Mouse (Mus musculus): Measurements from ENCODE around the gene Ces4a. TPM values are rescaled to one million over a fixed set of nuclear protein-coding genes. Genes with fewer than 3 reads are reported as not detected.
A peak's percentile ranks its signal among the peaks of the same experiment; 100 is the strongest.
"Not testable (repeated sequence)": the region's sequence is repeated elsewhere in the genome, so short reads cannot be mapped to it uniquely, and the experiment has no call there.

The Ces4a gene
- polyA plus RNA-seq (2015; fragmentation: Nextera tagmentation; extraction: Ambion mirVana): not detected in 2 replicates

GRCm38 (mm10) chr8:105131509-105131908, at the start of gene Ces4a:
Gene Ces4a, plus strand, starts transcription at chr8:105131800.
- no peaks in the 10 kb centered on the region for H3K27me3 ChIP-seq (replicated peaks)
- no peak within 1 kb of the TSS for H3K9ac ChIP-seq
- no peak within 1 kb of the TSS for H3K4me3 ChIP-seq (replicated peaks)
- H3K9me3 ChIP-seq: no peaks in the 10 kb centered on the region
- WGBS: 83% methylated on average over 5 of the region's 5 CpGs
- H3K36me3 ChIP-seq: no peaks in the 10 kb centered on the region
- no peak within 1 kb of the TSS for H3K4me2 ChIP-seq
- ATAC-seq (ENCODE audit: insufficient read depth, low FRiP score, low read depth): no peak
- no peak within 1 kb of the TSS for H3K27ac ChIP-seq
- no peaks in the 10 kb centered on the region for H3K4me1 ChIP-seq

GRCm38 (mm10) chr8:105083449-105084050, 48.0 kb upstream of the Ces4a start, which contains the start of gene Ces3b:
Gene Ces3b, plus strand, starts transcription at chr8:105083753.
- H3K4me2 ChIP-seq: no peak within 1 kb of the TSS
- H3K4me1 ChIP-seq: no peaks in the 10 kb centered on the region
- H3K9ac ChIP-seq: no peak within 1 kb of the TSS
- H3K27me3 ChIP-seq (replicated peaks): no peaks in the 10 kb centered on the region
- H3K27ac ChIP-seq: no peak within 1 kb of the TSS
- no peak within 1 kb of the TSS for H3K4me3 ChIP-seq (replicated peaks)
- no peaks in the 10 kb centered on the region for H3K36me3 ChIP-seq
- ATAC-seq (ENCODE audit: insufficient read depth, low FRiP score, low read depth): no peak
- no peaks in the 10 kb centered on the region for H3K9me3 ChIP-seq
- 54% methylated on average over 7 of the region's 7 CpGs for WGBS

GRCm38 (mm10) chr8:105088166-105088565, 43.4 kb upstream of the Ces4a start:
- H3K4me3 ChIP-seq (replicated peaks); H3K9ac ChIP-seq; H3K4me1 ChIP-seq; H3K4me2 ChIP-seq; H3K27me3 ChIP-seq (replicated peaks); ATAC-seq (ENCODE audit: insufficient read depth, low FRiP score, low read depth); H3K9me3 ChIP-seq; H3K36me3 ChIP-seq; H3K27ac ChIP-seq: not testable (repeated sequence)
- WGBS: 84% methylated on average over 5 of the region's 5 CpGs

- Histone ChIP-seq H3K36me3 (no peaks in the 10 kb centered on the region), H3K27me3 (replicated peaks) (no peaks in the 10 kb centered on the region), H3K4me2 (no peak overlapping the region), H3K27ac (no peak overlapping the region), H3K9me3 (no peaks in the 10 kb centered on the region), H3K4me3 (replicated peaks) (no peak overlapping the region), H3K4me1 (no peaks in the 10 kb centered on the region), H3K9ac (no peak overlapping the region)
- no peak for ATAC-seq (ENCODE audit: insufficient read depth, low FRiP score, low read depth)
- WGBS: 71% methylated on average over 4 of the region's 4 CpGs
These were observed 43.0 kb upstream of the Ces4a start for GRCm38 (mm10) chr8:105088581-105088980.

GRCm38 (mm10) chr8:105093992-105094391, 37.6 kb upstream of the Ces4a start:
- no peaks in the 10 kb centered on the region for H3K9me3 ChIP-seq
- no peak overlapping the region for H3K4me2 ChIP-seq
- ATAC-seq (ENCODE audit: insufficient read depth, low FRiP score, low read depth): no peak
- H3K4me1 ChIP-seq: no peaks in the 10 kb centered on the region
- H3K27ac ChIP-seq: no peak overlapping the region
- H3K27me3 ChIP-seq (replicated peaks): no peaks in the 10 kb centered on the region
- no peaks in the 10 kb centered on the region for H3K36me3 ChIP-seq
- 88% methylated on average over 3 of the region's 3 CpGs for WGBS
- no peak overlapping the region for H3K4me3 ChIP-seq (replicated peaks)
- no peak overlapping the region for H3K9ac ChIP-seq

- not testable (repeated sequence) for ATAC-seq (ENCODE audit: insufficient read depth, low FRiP score, low read depth); H3K4me1 ChIP-seq; H3K4me3 ChIP-seq (replicated peaks); H3K9ac ChIP-seq; H3K27me3 ChIP-seq (replicated peaks); H3K4me2 ChIP-seq; H3K36me3 ChIP-seq; H3K27ac ChIP-seq; H3K9me3 ChIP-seq
- WGBS: 77% methylated on average over 4 of the region's 4 CpGs
These were observed 29.4 kb upstream of the Ces4a start for GRCm38 (mm10) chr8:105102101-105102785.

- not testable (repeated sequence) for H3K36me3 ChIP-seq; H3K9me3 ChIP-seq; H3K4me2 ChIP-seq; H3K4me1 ChIP-seq; H3K4me3 ChIP-seq (replicated peaks); ATAC-seq (ENCODE audit: insufficient read depth, low FRiP score, low read depth); H3K27ac ChIP-seq; H3K27me3 ChIP-seq (replicated peaks); H3K9ac ChIP-seq
- WGBS: 72% methylated on average over 5 of the region's 5 CpGs
These were observed 27.9 kb upstream of the Ces4a start for GRCm38 (mm10) chr8:105103701-105104100.

GRCm38 (mm10) chr8:105104220-105104619, 27.4 kb upstream of the Ces4a start:
- no peak overlapping the region for H3K27ac ChIP-seq
- H3K36me3 ChIP-seq: no peaks in the 10 kb centered on the region
- H3K4me3 ChIP-seq (replicated peaks): no peak overlapping the region
- 84% methylated on average over 3 of the region's 3 CpGs for WGBS
- no peaks in the 10 kb centered on the region for H3K9me3 ChIP-seq
- H3K4me1 ChIP-seq: no peaks in the 10 kb centered on the region
- ATAC-seq (ENCODE audit: insufficient read depth, low FRiP score, low read depth): no peak
- H3K9ac ChIP-seq: no peak overlapping the region
- no peak overlapping the region for H3K4me2 ChIP-seq
- no peaks in the 10 kb centered on the region for H3K27me3 ChIP-seq (replicated peaks)

- ATAC-seq (ENCODE audit: insufficient read depth, low FRiP score, low read depth): no peak
- H3K27me3 ChIP-seq (replicated peaks): no peaks in the 10 kb centered on the region
- 80% methylated on average over 9 of the region's 9 CpGs for WGBS
These were observed 1.7 kb upstream of the Ces4a start for GRCm38 (mm10) chr8:105129864-105130263.

GRCm38 (mm10) chr8:105138423-105138822, 6.8 kb downstream of the Ces4a start:
- H3K4me3 ChIP-seq (replicated peaks): no peak overlapping the region
- no peaks in the 10 kb centered on the region for H3K27me3 ChIP-seq (replicated peaks)
- H3K4me1 ChIP-seq: no peaks in the 10 kb centered on the region
- H3K9me3 ChIP-seq: no peaks in the 10 kb centered on the region
- no peak overlapping the region for H3K4me2 ChIP-seq
- H3K9ac ChIP-seq: no peak overlapping the region
- H3K36me3 ChIP-seq: no peaks in the 10 kb centered on the region
- ATAC-seq (ENCODE audit: insufficient read depth, low FRiP score, low read depth): no peak
- no peak overlapping the region for H3K27ac ChIP-seq
- 23% methylated on average over 4 of the region's 4 CpGs for WGBS

More at GRCm38 (mm10) chr8:105129864-105130263, 1.7 kb upstream of the Ces4a start:
- no peak overlapping the region for H3K4me3 ChIP-seq (replicated peaks)
- no peaks in the 10 kb centered on the region for H3K36me3 ChIP-seq
- H3K27ac ChIP-seq: no peak overlapping the region
- no peaks in the 10 kb centered on the region for H3K4me1 ChIP-seq
- no peak overlapping the region for H3K4me2 ChIP-seq
- H3K9me3 ChIP-seq: no peaks in the 10 kb centered on the region
- no peak overlapping the region for H3K9ac ChIP-seq

GRCm38 (mm10) chr8:105142395-105142794, 10.8 kb downstream of the Ces4a start:
- ATAC-seq (ENCODE audit: insufficient read depth, low FRiP score, low read depth): no peak
- Histone ChIP-seq H3K9me3 (no peaks in the 10 kb centered on the region), H3K36me3 (no peaks in the 10 kb centered on the region), H3K4me2 (peak overlapping the region; percentile 23), H3K4me1 (no peaks in the 10 kb centered on the region), H3K27ac (no peak overlapping the region), H3K4me3 (replicated peaks) (no peak overlapping the region), H3K9ac (no peak overlapping the region), H3K27me3 (replicated peaks) (no peaks in the 10 kb centered on the region)
- 29% methylated on average over 19 of the region's 19 CpGs for WGBS

GRCm38 (mm10) chr8:105151654-105152053, 20.1 kb downstream of the Ces4a start:
- H3K4me3 ChIP-seq (replicated peaks): no peak overlapping the region

More at GRCm38 (mm10) chr8:105151654-105152053, 20.1 kb downstream of the Ces4a start:
- Histone ChIP-seq H3K27me3 (replicated peaks) (no peaks in the 10 kb centered on the region; the same call in 1 of the 2 replicates), H3K36me3 (no peaks in the 10 kb centered on the region), H3K9ac (no peak overlapping the region), H3K4me2 (no peak overlapping the region), H3K27ac (no peak overlapping the region), H3K4me1 (peaks cover 11% of the 10 kb centered on the region; the same call in 1 of the 2 replicates), H3K9me3 (no peaks in the 10 kb centered on the region)
- no peak for ATAC-seq (ENCODE audit: insufficient read depth, low FRiP score, low read depth)
- WGBS: 68% methylated on average over 4 of the region's 4 CpGs
